7 mouse cellular contexts compared by ENCODE assay signal in genomic region chr5:118029420-118029819, GRCm38 (mm10). TPM values are rescaled to one million over a fixed set of nuclear protein-coding genes. Genes with fewer than 3 reads are reported as not detected.
DNase-seq lines count a peak whose midpoint lies in the region; ATAC-seq lines count a peak whose summit lies in the region.

No protein-coding gene starts in this region.

- DNase-seq in spleen, adult 18-20 months = peak; percentile 26 to 32
- no peak for DNase-seq in spleen, postnatal 4 days (ENCODE audit: low spot score in 2 of 2)
- DNase-seq in cerebellum, adult 9-11 months = peak; percentile 84
- DNase-seq in natural killer cell, adult 2 months (ENCODE audit: low spot score in 2 of 2) = peak; percentile 64 to 67
- DNase-seq in thymus, postnatal 4 days = peak; percentile 80

- ATAC-seq in hindbrain, embryonic 13.5 days (ENCODE audit: low FRiP score) = no peak
- no peak for ATAC-seq in limb, embryonic 12.5 days (ENCODE audit: insufficient number of reproducible peaks, insufficient read depth, low FRiP score, low TSS enrichment, low read depth)

- peaks cover 41% of the 10 kb centered on the region for H3K4me1 ChIP-seq in hindbrain, embryonic 13.5 days (replicated peaks)
- H3K4me1 ChIP-seq in limb, embryonic 12.5 days (replicated peaks) = peaks cover 39% of the 10 kb centered on the region

- H3K4me3 ChIP-seq in hindbrain, embryonic 13.5 days = peak overlapping the region; percentile 61
- H3K4me3 ChIP-seq in limb, embryonic 12.5 days (replicated peaks) = peak overlapping the region; percentile 71

- H3K27me3 ChIP-seq in hindbrain, embryonic 13.5 days = peaks cover 61% of the 10 kb centered on the region
- peaks cover 72% of the 10 kb centered on the region for H3K27me3 ChIP-seq in limb, embryonic 12.5 days

- WGBS in hindbrain, embryonic 13.5 days = 5% methylated on average over 10 of the region's 10 CpGs
- 2% methylated on average over 10 of the region's 10 CpGs for WGBS in limb, embryonic 12.5 days

- no peaks in the 10 kb centered on the region for H3K36me3 ChIP-seq in hindbrain, embryonic 13.5 days
- H3K36me3 ChIP-seq in limb, embryonic 12.5 days = no peaks in the 10 kb centered on the region

- H3K9ac ChIP-seq in hindbrain, embryonic 13.5 days = peak overlapping the region; percentile 51; the same call in 1 of the 2 replicates
- H3K9ac ChIP-seq in limb, embryonic 12.5 days (replicated peaks) = no peak overlapping the region

- H3K9me3 ChIP-seq in hindbrain, embryonic 13.5 days = no peaks in the 10 kb centered on the region
- H3K9me3 ChIP-seq in limb, embryonic 12.5 days = no peaks in the 10 kb centered on the region

- H3K27ac ChIP-seq in hindbrain, embryonic 13.5 days = no peak overlapping the region
- no peak overlapping the region for H3K27ac ChIP-seq in limb, embryonic 12.5 days

- H3K4me2 ChIP-seq in hindbrain, embryonic 13.5 days = peak overlapping the region; percentile 98
- peak overlapping the region; percentile 100 for H3K4me2 ChIP-seq in limb, embryonic 12.5 days

RNA-seq across cellular contexts. Expression of gene Tesc, which starts 1.9 kb away (rescaled TPM):
- polyA plus RNA-seq in hindbrain, embryonic 13.5 days (2015; fragmentation: Nextera tagmentation; extraction: Ambion mirVana) = 1.6 and 2.0 TPM in 2 replicates
- polyA plus RNA-seq in limb, embryonic 12.5 days (2016; fragmentation: Nextera tagmentation; extraction: Ambion mirVana) = 0.49 and 0.74 TPM in 2 replicates

RNA-seq across cellular contexts. Expression of gene Fbxo21, which starts 52.9 kb away (rescaled TPM):
- 141 and 149 TPM in 2 replicates for polyA plus RNA-seq in hindbrain, embryonic 13.5 days (2015; fragmentation: Nextera tagmentation; extraction: Ambion mirVana)
- polyA plus RNA-seq in limb, embryonic 12.5 days (2016; fragmentation: Nextera tagmentation; extraction: Ambion mirVana) = 87.4 and 89.0 TPM in 2 replicates

Comparison
In these comparisons a context has a peak if more than half of its experiments do, and no peak if none do; other contexts are left out.
1. DNase-seq: peak in spleen, adult 18-20 months (2 of 2), cerebellum, adult 9-11 months (single experiment), natural killer cell, adult 2 months (2 of 2) and thymus, postnatal 4 days (single experiment); none in spleen, postnatal 4 days (0 of 2).